Mouse (Mus musculus): ENCODE data around the gene Rab3b.

DNA sequence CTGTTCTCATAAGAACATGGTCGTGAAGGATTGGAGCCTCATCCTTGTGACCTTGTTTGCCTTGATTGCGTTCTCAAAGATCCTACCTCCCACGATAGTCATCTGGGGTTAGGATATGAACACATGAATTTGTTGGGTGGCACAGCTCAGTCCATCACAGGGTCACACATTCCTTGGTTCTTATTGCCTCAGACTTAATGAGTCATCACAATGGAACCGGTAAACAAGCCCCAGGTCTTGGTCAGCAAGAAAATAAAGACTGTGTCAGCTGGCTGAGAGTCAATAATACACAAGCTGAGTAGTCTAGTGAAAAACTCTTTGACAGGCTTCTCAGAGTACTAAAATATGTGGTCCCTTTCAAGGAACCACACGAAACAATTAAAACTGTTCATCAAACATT is 92.2 kb downstream of the Rab3b start:
- TF ChIP-seq CTCF (IDR thresholded peaks at IDR 0.05; ENCODE audit: low read depth, low read length), result no peak
- TF ChIP-seq POLR2A (IDR thresholded peaks at IDR 0.05; ENCODE audit: extremely low read depth, insufficient read depth, low read length), result no peak
